Mouse (Mus musculus): ENCODE measurements around the gene Obsl1. TPM values are rescaled to one million over a fixed set of nuclear protein-coding genes. Genes with fewer than 3 reads are reported as not detected.

The Obsl1 gene
- total and polyA plus RNA-seq, 2 experiments: 0.65 to 1.3 TPM

DNA sequence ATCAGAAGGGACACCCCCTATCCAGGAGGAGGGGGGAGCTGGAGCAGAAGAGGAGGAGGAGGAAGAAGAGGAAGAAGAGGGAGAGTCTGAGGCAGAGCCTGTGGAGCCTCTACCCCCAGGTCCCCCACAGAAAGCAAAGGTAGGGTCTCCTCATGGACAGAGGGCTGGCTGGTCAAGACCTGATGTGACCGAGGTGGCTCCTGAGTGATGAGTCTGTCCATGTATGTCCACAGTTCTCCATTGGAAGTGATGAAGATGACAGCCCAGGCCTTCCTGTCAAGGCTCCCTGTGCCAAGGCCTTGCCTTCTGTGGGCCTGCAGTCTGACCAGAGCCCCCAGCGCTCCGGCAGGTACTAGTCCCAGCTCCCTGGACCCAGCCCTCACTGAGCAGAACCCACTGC is 41.8 kb upstream of the Obsl1 start:
- WGBS: 92% methylated on average over 3 of the region's 3 CpGs
- Histone ChIP-seq H3K4me1 (ENCODE audit: control insufficient read depth, insufficient read depth, low read length) (no peaks in the 10 kb centered on the region), H3K36me3 (ENCODE audit: control insufficient read depth, insufficient read depth, low read length) (no peaks in the 10 kb centered on the region), H3K27me3 (ENCODE audit: control insufficient read depth, insufficient read depth, low read length) (peaks cover 28% of the 10 kb centered on the region), H3K27ac (replicated peaks; ENCODE audit: insufficient read depth, low read depth, low read length) (no peak overlapping the region), H3K9ac (ENCODE audit: low read depth, low read length) (no peak overlapping the region), H3K79me2 (ENCODE audit: control insufficient read depth, insufficient read depth, low read length) (no peaks in the 10 kb centered on the region), H3K4me3 (ENCODE audit: insufficient read depth, low read depth, low read length) (no peak overlapping the region)
- TF ChIP-seq CTCF (IDR thresholded peaks at IDR 0.05; ENCODE audit: low read depth, low read length) (no peak), POLR2A (IDR thresholded peaks at IDR 0.05; ENCODE audit: extremely low read depth, insufficient read depth, low read length) (no peak)
- DNase-seq (ENCODE audit: extremely low read depth, low read depth, low spot score): no peak

DNA sequence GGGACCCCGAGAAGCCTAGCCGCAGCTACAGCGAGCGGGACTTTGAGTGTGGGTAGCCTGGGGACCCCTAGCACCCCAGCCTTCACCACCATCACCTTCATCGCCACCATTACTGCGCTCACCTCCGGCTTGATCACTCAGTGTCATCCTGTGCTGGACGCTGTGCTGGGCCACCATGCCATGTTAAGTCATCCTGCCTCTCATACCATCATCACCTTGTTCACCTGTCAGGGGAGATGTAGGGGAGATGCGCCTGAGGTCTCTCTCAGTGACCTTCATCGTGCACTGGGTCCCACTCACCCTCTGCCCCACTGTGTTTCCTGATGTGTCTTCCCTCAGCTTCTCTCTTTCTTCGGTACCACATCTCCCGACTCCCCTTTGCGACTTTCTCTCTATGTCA is 41.1 kb upstream of the Obsl1 start:
- 96% methylated on average over 13 of the region's 13 CpGs for WGBS
- DNase-seq (ENCODE audit: extremely low read depth, low read depth, low spot score): no peak
- Histone ChIP-seq H3K27me3 (ENCODE audit: control insufficient read depth, insufficient read depth, low read length) (peaks cover 24% of the 10 kb centered on the region), H3K9ac (ENCODE audit: low read depth, low read length) (no peak overlapping the region), H3K36me3 (ENCODE audit: control insufficient read depth, insufficient read depth, low read length) (no peaks in the 10 kb centered on the region), H3K4me1 (ENCODE audit: control insufficient read depth, insufficient read depth, low read length) (no peaks in the 10 kb centered on the region), H3K4me3 (ENCODE audit: insufficient read depth, low read depth, low read length) (no peak overlapping the region), H3K79me2 (ENCODE audit: control insufficient read depth, insufficient read depth, low read length) (no peaks in the 10 kb centered on the region), H3K27ac (replicated peaks; ENCODE audit: insufficient read depth, low read depth, low read length) (no peak overlapping the region)
- TF ChIP-seq CTCF (IDR thresholded peaks at IDR 0.05; ENCODE audit: low read depth, low read length) (no peak), POLR2A (IDR thresholded peaks at IDR 0.05; ENCODE audit: extremely low read depth, insufficient read depth, low read length) (no peak)

- no peak for TF ChIP-seq POLR2A (IDR thresholded peaks at IDR 0.05; ENCODE audit: extremely low read depth, insufficient read depth, low read length)
- no peak for TF ChIP-seq CTCF (IDR thresholded peaks at IDR 0.05; ENCODE audit: low read depth, low read length)
- H3K27ac ChIP-seq (replicated peaks; ENCODE audit: insufficient read depth, low read depth, low read length): no peak within 1 kb of the TSS
- 2% methylated on average over 57 of the region's 64 CpGs for WGBS
- H3K79me2 ChIP-seq (ENCODE audit: control insufficient read depth, insufficient read depth, low read length): no peaks in the 10 kb centered on the region
- peaks cover 30% of the 10 kb centered on the region for H3K27me3 ChIP-seq (ENCODE audit: control insufficient read depth, insufficient read depth, low read length)
- peak within 1 kb of the TSS; percentile 49 for H3K4me3 ChIP-seq (ENCODE audit: insufficient read depth, low read depth, low read length)
- DNase-seq (ENCODE audit: extremely low read depth, low read depth, low spot score): no peak
- H3K4me1 ChIP-seq (ENCODE audit: control insufficient read depth, insufficient read depth, low read length): no peaks in the 10 kb centered on the region
- peak within 1 kb of the TSS; percentile 32 for H3K9ac ChIP-seq (ENCODE audit: low read depth, low read length)
- H3K36me3 ChIP-seq (ENCODE audit: control insufficient read depth, insufficient read depth, low read length): no peaks in the 10 kb centered on the region
These were observed 40.0 kb upstream of the Obsl1 start, which contains the start of gene Slc4a3 for GRCm38 (mm10) chr1:75545965-75546956. Gene Slc4a3, plus strand, starts transcription at chr1:75546266.

DNA sequence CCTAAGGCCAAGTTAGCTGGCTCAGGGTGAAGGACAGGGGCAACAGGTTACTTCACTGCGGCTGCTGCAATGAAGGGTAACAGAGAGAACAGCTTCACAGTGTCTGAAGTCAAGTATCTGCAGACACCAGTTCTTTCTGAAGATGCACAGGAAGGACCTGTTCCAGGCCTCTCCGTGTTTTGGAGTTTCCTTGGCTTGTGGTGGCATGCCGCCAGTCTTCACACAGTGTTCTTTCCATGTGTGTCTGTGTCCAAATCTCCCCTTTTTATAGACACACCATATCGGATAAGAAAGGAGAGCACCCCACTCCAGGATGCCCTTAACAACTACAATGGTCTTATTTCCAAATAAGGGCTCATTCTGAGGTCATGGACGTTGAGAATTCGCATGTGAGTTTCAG is 38.1 kb upstream of the Obsl1 start:
- WGBS: 87% methylated on average over 6 of the region's 6 CpGs
- H3K27me3 ChIP-seq (ENCODE audit: control insufficient read depth, insufficient read depth, low read length): peaks cover 26% of the 10 kb centered on the region
- no peak for TF ChIP-seq POLR2A (IDR thresholded peaks at IDR 0.05; ENCODE audit: extremely low read depth, insufficient read depth, low read length)
- no peak for TF ChIP-seq CTCF (IDR thresholded peaks at IDR 0.05; ENCODE audit: low read depth, low read length)

GRCm38 (mm10) chr1:75541496-75541895 is 35.2 kb upstream of the Obsl1 start:
- WGBS: 88% methylated on average over 7 of the region's 7 CpGs
- no peak for DNase-seq (ENCODE audit: extremely low read depth, low read depth, low spot score)

More for the DNA sequence above, 38.1 kb upstream of the Obsl1 start:
- no peak for DNase-seq (ENCODE audit: extremely low read depth, low read depth, low spot score)
- no peak overlapping the region for H3K9ac ChIP-seq (ENCODE audit: low read depth, low read length)
- H3K4me1 ChIP-seq (ENCODE audit: control insufficient read depth, insufficient read depth, low read length): peaks cover 1% of the 10 kb centered on the region; the same call in 1 of the 2 replicates
- H3K36me3 ChIP-seq (ENCODE audit: control insufficient read depth, insufficient read depth, low read length): no peaks in the 10 kb centered on the region
- no peaks in the 10 kb centered on the region for H3K79me2 ChIP-seq (ENCODE audit: control insufficient read depth, insufficient read depth, low read length)
- no peak overlapping the region for H3K4me3 ChIP-seq (ENCODE audit: insufficient read depth, low read depth, low read length)
- H3K27ac ChIP-seq (replicated peaks; ENCODE audit: insufficient read depth, low read depth, low read length): no peak overlapping the region

More at GRCm38 (mm10) chr1:75541496-75541895, 35.2 kb upstream of the Obsl1 start:
- Histone ChIP-seq H3K27ac (replicated peaks; ENCODE audit: insufficient read depth, low read depth, low read length) (no peak overlapping the region), H3K27me3 (ENCODE audit: control insufficient read depth, insufficient read depth, low read length) (peaks cover 20% of the 10 kb centered on the region), H3K36me3 (ENCODE audit: control insufficient read depth, insufficient read depth, low read length) (no peaks in the 10 kb centered on the region), H3K79me2 (ENCODE audit: control insufficient read depth, insufficient read depth, low read length) (no peaks in the 10 kb centered on the region), H3K4me1 (ENCODE audit: control insufficient read depth, insufficient read depth, low read length) (peaks cover 9% of the 10 kb centered on the region), H3K4me3 (ENCODE audit: insufficient read depth, low read depth, low read length) (no peak overlapping the region), H3K9ac (ENCODE audit: low read depth, low read length) (no peak overlapping the region)
- TF ChIP-seq CTCF (IDR thresholded peaks at IDR 0.05; ENCODE audit: low read depth, low read length): no peak
- no peak for TF ChIP-seq POLR2A (IDR thresholded peaks at IDR 0.05; ENCODE audit: extremely low read depth, insufficient read depth, low read length)

Data from liver, adult 2 months (tissue).